Mouse (Mus musculus) hindbrain, embryonic 16.5 days (tissue): ENCODE data around the gene Susd6. TPM values are rescaled to one million over a fixed set of nuclear protein-coding genes. Genes with fewer than 3 reads are reported as not detected.
A peak's percentile ranks its signal among the peaks of the same experiment; 100 is the strongest.

Experiments used
- ATAC-seq: fragments of 200-750 bp; cut with Nextera tagmentation; 2 replicates; pipeline ENCODE4 v1.8.0; 2017; ENCODE audit warnings: moderate TSS enrichment, moderate library complexity
- H3K27ac ChIP-seq: fragments of 300-500 bp; sonication (generic); 2 replicates; pipeline ENCODE4 v1.5.1; 2014; ENCODE audit warnings: low read depth, mild to moderate bottlenecking, control low read depth, low read length, moderate library complexity
- H3K27me3 ChIP-seq: fragments of 300-500 bp; sonication (generic); replicated peaks from 2 replicates; pipeline ENCODE4 v1.6.1; 2014; ENCODE audit warnings: low read length; ENCODE audit not compliant: control insufficient read depth, insufficient read depth
- H3K36me3 ChIP-seq: fragments of 300-500 bp; sonication (generic); 2 replicates; pipeline ENCODE4 v1.6.1; 2014; ENCODE audit warnings: mild to moderate bottlenecking, low read length, moderate library complexity, mixed read lengths; ENCODE audit not compliant: control insufficient read depth, insufficient read depth
- H3K4me1 ChIP-seq: fragments of 300-500 bp; sonication (generic); 2 replicates; pipeline ENCODE4 v1.6.1; 2014; ENCODE audit warnings: low read depth, low read length; ENCODE audit not compliant: control insufficient read depth, insufficient read depth
- H3K4me2 ChIP-seq: fragments of 300-500 bp; sonication (generic); 2 replicates; pipeline ENCODE4 v1.6.1; 2014; ENCODE audit warnings: mild to moderate bottlenecking, low read length, control low read depth, moderate library complexity
- H3K4me3 ChIP-seq: fragments of 300-500 bp; sonication (generic); 2 replicates; pipeline ENCODE4 v1.5.1; 2014; ENCODE audit warnings: mild to moderate bottlenecking, low read length, control low read depth, moderate library complexity
- H3K9ac ChIP-seq: fragments of 300-500 bp; sonication (generic); 2 replicates; pipeline ENCODE4 v1.6.1; 2014; ENCODE audit warnings: low read depth, mild to moderate bottlenecking, control low read depth, low read length, moderate library complexity
- H3K9me3 ChIP-seq: fragments of 300-500 bp; sonication (generic); 2 replicates; pipeline ENCODE4 v1.6.1; 2014; ENCODE audit warnings: mild to moderate bottlenecking, low read length, moderate library complexity; ENCODE audit not compliant: control insufficient read depth
- WGBS: fragments of 180-500 bp; shearing (Covaris S2); extraction: QIAGEN DNeasy Blood & Tissue Kit; methylation state at CpG from one replicate; pipeline ENCODE4 v1.1.7; 2014; 5-methylcytosine and 5-hydroxymethylcytosine counted together
- polyA plus RNA-seq: library from polyadenylated mRNA; unstranded; fragments of >200 nt; fragmentation: Nextera tagmentation; extraction: Ambion mirVana; gene quantifications from 2 replicates; pipeline ENCODE4 v1.2.1, GENCODE M21; 2015

Gene Susd6
- polyA plus RNA-seq, 1 experiment from 2014 or later, result 9.9 TPM

- peaks cover 3% of the 10 kb centered on the region; the same call in 1 of the 2 replicates for H3K4me1 ChIP-seq
- no peaks in the 10 kb centered on the region for H3K9me3 ChIP-seq
- ATAC-seq, result no peak
- H3K9ac ChIP-seq, result no peak overlapping the region
- 88% methylated on average over 5 of the region's 5 CpGs for WGBS
- no peaks in the 10 kb centered on the region for H3K36me3 ChIP-seq
- 0 out of 2 replicates have a peak overlapping the region, but pooled peaks have one; percentile 44 for H3K27ac ChIP-seq
- no peak overlapping the region for H3K4me3 ChIP-seq
- H3K4me2 ChIP-seq, result no peak overlapping the region
- H3K27me3 ChIP-seq, result no peaks in the 10 kb centered on the region
Measured at GRCm38 (mm10) chr12:80828020-80828419, 37.7 kb downstream of the Susd6 start.

- Histone ChIP-seq H3K4me1 (peaks cover 3% of the 10 kb centered on the region; the same call in 1 of the 2 replicates), H3K9ac (no peak overlapping the region), H3K36me3 (no peaks in the 10 kb centered on the region), H3K27me3 (no peaks in the 10 kb centered on the region), H3K27ac (no peak overlapping the region), H3K9me3 (no peaks in the 10 kb centered on the region), H3K4me3 (no peak overlapping the region), H3K4me2 (no peak overlapping the region)
- 82% methylated on average over 2 of the region's 2 CpGs for WGBS
- no peak for ATAC-seq
Measured at GRCm38 (mm10) chr12:80828951-80829350, 38.6 kb downstream of the Susd6 start.

DNA sequence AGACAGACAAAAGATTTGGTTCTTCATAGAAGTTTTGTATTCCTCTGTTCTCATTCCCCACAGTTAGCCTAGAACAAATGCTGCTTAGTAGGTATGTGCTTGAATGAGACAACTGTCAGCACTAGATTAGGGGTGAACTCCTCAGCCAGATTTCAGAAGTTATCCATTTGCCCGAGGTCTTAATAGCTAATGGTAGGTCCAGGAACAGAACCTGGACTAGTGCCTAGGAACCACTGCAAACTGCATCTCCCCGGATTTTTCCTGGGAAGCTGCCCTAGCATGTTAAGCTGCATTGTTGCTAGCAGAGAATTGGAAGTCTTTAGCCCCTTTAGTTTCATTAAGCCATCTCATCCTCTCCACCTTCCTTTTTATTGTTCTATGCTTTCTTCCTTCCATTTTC, 39.9 kb downstream of the Susd6 start:
- ATAC-seq, result no peak
- Histone ChIP-seq H3K4me2 (no peak overlapping the region), H3K4me1 (peaks cover 3% of the 10 kb centered on the region; the same call in 1 of the 2 replicates), H3K4me3 (no peak overlapping the region), H3K36me3 (no peaks in the 10 kb centered on the region), H3K9me3 (no peaks in the 10 kb centered on the region), H3K27ac (no peak overlapping the region), H3K9ac (no peak overlapping the region), H3K27me3 (no peaks in the 10 kb centered on the region)
- WGBS, result 75% methylated on average over 2 of the region's 2 CpGs

GRCm38 (mm10) chr12:80830820-80831219, 40.5 kb downstream of the Susd6 start:
- ATAC-seq, result no peak
- peaks cover 3% of the 10 kb centered on the region; the same call in 1 of the 2 replicates for H3K4me1 ChIP-seq
- no peak overlapping the region for H3K9ac ChIP-seq
- no peaks in the 10 kb centered on the region for H3K9me3 ChIP-seq
- H3K4me3 ChIP-seq, result no peak overlapping the region
- H3K27me3 ChIP-seq, result no peaks in the 10 kb centered on the region
- WGBS, result 82% methylated on average over 2 of the region's 2 CpGs
- no peak overlapping the region for H3K27ac ChIP-seq
- H3K4me2 ChIP-seq, result no peak overlapping the region
- no peaks in the 10 kb centered on the region for H3K36me3 ChIP-seq

GRCm38 (mm10) chr12:80832313-80832712, 42.0 kb downstream of the Susd6 start:
- H3K4me3 ChIP-seq, result no peak overlapping the region
- H3K27me3 ChIP-seq, result no peaks in the 10 kb centered on the region
- no peak overlapping the region for H3K4me2 ChIP-seq
- whole genome bisulfite sequencing, result 73% methylated on average over 1 of the region's 1 CpGs
- no peaks in the 10 kb centered on the region for H3K9me3 ChIP-seq
- no peak overlapping the region for H3K9ac ChIP-seq
- ATAC-seq, result no peak
- H3K36me3 ChIP-seq, result no peaks in the 10 kb centered on the region
- peaks cover 3% of the 10 kb centered on the region; the same call in 1 of the 2 replicates for H3K4me1 ChIP-seq
- no peak overlapping the region for H3K27ac ChIP-seq

GRCm38 (mm10) chr12:80833541-80833940, 43.2 kb downstream of the Susd6 start:
- no peak overlapping the region for H3K4me2 ChIP-seq
- WGBS, result 69% methylated on average over 2 of the region's 2 CpGs
- H3K9me3 ChIP-seq, result no peaks in the 10 kb centered on the region
- H3K27ac ChIP-seq, result no peak overlapping the region
- H3K36me3 ChIP-seq, result no peaks in the 10 kb centered on the region
- no peaks in the 10 kb centered on the region for H3K27me3 ChIP-seq
- H3K9ac ChIP-seq, result no peak overlapping the region
- no peak overlapping the region for H3K4me3 ChIP-seq
- H3K4me1 ChIP-seq, result no peaks in the 10 kb centered on the region
- no peak for ATAC-seq

DNA sequence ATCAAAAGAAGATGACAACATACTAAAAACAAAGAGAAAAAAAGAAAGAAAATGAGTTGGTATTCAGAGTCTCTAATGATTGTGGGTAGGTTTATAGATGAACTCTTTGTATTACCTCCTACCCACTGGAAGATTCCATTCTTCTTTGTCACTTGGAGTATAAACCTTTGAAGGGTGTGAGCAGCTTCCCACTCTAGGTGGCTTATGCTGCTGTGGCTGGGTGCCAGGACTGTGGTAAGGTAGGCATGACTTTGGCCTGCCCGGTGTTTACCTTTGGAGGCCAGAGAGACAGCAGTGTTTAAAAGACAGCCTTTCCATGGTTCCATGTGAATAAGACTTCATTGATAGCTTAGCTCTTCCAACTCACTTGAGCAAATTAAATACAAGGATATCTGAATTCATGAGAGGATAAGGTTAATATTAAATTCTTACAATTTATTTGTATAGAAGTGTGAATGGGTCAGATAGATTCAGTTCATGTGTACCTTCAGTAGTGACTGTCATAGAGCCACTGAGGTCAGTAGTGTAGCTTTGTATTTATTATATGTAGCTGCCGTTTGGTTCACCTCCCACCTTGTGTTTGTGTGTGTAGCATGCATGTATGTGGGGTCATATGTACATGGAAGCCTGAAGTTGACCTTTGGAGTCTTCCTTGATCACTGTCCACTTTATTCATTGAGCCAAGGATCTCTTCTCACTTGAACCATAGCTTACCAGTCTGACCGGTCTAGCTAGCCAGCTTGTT, 44.0 kb downstream of the Susd6 start:
- H3K9me3 ChIP-seq, result no peaks in the 10 kb centered on the region
- no peak for ATAC-seq
- H3K27ac ChIP-seq, result no peak overlapping the region
- no peaks in the 10 kb centered on the region for H3K27me3 ChIP-seq
- WGBS, result 95% methylated on average over 3 of the region's 3 CpGs
- no peak overlapping the region for H3K4me3 ChIP-seq
- no peak overlapping the region for H3K9ac ChIP-seq
- no peaks in the 10 kb centered on the region for H3K36me3 ChIP-seq
- no peak overlapping the region for H3K4me2 ChIP-seq
- H3K4me1 ChIP-seq, result no peaks in the 10 kb centered on the region

- Histone ChIP-seq H3K36me3 (no peaks in the 10 kb centered on the region), H3K4me3 (no peak overlapping the region), H3K9me3 (no peaks in the 10 kb centered on the region), H3K4me1 (no peaks in the 10 kb centered on the region), H3K27me3 (no peaks in the 10 kb centered on the region), H3K27ac (no peak overlapping the region), H3K9ac (no peak overlapping the region), H3K4me2 (no peak overlapping the region)
- ATAC-seq, result no peak
- 86% methylated on average over 5 of the region's 8 CpGs for WGBS
Measured at GRCm38 (mm10) chr12:80834901-80835570, 44.7 kb downstream of the Susd6 start.

DNA sequence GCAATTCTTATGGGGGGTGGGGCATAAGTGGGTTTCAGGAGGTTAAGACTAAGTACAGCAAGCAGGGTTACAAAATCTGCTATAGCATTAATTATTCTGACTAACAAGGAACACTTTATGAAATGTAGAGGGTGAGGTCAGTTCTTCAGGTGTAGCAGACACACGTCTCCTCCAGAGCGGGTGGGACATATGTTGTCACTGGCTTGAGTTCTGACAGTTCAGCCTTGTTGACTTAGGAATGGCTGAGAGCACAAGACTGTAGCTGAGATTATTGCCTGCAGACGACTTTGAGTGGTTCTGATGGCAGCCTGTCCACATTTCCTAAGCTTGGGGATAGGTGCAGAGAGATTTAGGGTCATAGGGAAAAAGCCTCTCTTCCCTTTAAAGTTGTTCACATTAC, 47.3 kb downstream of the Susd6 start:
- Histone ChIP-seq H3K9me3 (no peaks in the 10 kb centered on the region), H3K27ac (no peak overlapping the region), H3K27me3 (no peaks in the 10 kb centered on the region), H3K4me1 (no peaks in the 10 kb centered on the region), H3K36me3 (no peaks in the 10 kb centered on the region), H3K4me3 (no peak overlapping the region), H3K9ac (no peak overlapping the region), H3K4me2 (no peak overlapping the region)
- ATAC-seq, result no peak
- WGBS, result 71% methylated on average over 3 of the region's 3 CpGs
